Mouse (Mus musculus) MEL-GATA-1-ER (cell line): ENCODE results near the gene Atp8b2.

Source experiments
- DNase-seq: peaks from one replicate; pipeline ENCODE4 v3.0.0-alpha.2; 2012; ENCODE audit warnings: low read depth; ENCODE audit errors: extremely low read depth

The Atp8b2 gene

DNA sequence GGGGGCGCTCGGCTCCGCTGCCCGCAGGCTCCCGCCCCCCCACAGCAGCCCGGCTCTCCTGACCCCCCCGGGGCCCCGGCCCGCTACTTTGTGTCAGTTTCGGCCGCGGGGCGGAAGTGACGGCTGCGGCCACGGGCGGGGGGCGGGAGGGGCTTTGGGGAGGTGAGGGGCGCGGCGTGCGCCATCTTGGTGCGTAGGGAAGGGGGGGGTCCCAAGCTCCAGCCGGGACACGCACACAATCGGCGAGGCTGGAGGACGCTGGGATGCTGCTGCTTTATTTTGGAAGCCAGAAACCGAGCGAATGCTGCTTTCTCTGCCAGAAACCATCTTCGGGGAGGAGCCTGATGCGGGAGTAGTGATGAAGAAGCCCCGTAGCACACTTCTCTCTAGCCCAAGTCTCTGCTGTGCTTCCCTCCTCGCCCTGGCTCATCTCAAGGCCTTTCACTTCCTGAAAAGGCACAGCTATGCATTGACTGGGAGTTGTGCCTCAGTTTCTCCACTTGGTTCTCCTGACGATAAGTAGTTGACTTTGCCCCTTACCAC lies at the start of gene Atp8b2:
Gene Atp8b2, minus strand, starts transcription at position 288 of the 543 bp plus-strand sequence.
- DNase-seq, result peak; percentile 67

DNA sequence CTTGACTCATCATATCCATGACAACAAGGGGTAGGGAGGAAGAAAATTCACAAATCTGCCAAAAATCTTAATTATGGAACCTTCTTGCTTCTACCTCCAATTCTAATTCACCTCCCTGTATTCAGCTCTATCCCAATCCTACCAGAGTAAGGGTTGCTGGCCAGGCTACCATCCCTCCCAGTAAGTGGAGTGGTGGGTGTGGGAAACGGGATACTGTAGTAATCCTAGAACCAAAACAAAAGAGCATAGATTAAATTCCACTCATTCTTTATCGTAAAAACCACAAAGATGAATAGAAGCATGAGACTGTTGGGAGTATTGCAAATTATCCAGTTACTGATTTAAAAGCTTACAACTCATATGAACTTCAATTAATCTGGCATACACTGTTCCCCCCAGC lies 47.0 kb upstream of the Atp8b2 start:
- DNase-seq, result no peak

DNA sequence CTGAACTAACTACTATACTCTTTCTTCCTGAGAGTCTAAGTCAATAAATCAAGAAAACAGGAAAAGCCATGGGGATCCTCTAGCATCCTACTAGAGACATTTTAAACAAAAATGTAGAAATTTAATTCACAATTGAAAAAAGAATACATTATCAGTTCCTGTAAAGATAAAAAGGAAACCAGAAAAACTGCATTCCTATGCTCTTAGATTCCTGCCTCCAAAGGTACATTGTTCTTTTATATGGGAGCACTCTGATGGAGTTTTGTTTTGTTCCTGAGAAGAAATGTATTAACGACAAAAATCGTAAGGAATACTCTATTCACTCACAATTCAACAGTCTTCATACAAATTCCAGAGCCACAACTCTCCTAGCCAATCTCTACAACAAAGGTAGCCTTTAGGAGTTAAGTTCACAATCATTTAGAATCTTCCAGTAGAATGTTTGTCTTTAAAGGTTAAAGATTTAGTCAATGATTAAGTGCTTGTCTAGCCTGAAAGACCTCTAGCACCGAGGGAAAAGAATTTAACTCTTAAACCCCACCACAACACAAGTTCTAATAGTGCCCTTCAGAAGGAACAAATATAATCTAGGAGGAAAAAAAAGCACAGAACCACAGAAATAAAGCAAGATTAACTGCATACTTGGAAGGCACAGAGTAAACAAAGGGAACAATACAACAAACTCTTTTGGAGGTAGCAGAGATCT lies 40.9 kb upstream of the Atp8b2 start:
- DNase-seq, result no peak

DNA sequence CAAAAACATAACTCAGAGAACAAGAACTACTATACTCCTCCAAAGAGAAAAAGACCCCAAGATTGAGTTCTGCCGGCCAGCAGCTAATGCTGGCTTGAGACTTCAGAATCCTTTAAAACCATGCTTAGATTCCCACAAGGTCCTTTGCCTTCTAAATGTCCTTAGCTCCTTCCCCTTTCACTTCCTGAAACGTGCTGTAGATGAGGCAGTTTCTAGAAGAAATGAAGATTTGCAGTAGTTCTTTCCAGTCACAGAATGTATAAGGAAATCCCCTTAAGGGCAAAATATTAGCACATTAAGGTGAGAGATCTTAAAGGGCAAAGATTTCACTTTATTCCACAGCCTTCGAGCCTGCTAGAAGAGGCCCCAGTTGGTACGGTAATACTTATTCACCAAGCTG lies 36.5 kb upstream of the Atp8b2 start:
- DNase-seq, result no peak

DNA sequence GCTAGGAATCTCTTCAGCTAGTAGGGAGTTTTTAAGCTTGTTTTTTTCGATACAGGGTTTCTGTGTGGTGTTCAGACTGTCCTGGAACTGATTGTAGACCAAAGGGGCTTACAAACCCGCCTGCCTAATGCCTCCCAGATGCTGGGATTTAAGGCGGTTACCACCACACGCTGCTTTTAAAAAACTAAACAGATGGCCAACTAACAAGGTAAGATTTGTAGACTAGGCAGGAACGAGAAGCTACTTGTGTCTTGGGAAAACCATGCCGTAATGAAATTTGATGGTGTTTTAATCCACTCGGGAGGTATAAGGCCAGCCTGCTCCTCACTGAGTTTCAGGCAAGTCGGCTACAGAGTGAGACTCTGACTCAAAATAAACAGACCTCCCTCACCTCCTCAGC lies 35.8 kb upstream of the Atp8b2 start:
- no peak for DNase-seq

DNA sequence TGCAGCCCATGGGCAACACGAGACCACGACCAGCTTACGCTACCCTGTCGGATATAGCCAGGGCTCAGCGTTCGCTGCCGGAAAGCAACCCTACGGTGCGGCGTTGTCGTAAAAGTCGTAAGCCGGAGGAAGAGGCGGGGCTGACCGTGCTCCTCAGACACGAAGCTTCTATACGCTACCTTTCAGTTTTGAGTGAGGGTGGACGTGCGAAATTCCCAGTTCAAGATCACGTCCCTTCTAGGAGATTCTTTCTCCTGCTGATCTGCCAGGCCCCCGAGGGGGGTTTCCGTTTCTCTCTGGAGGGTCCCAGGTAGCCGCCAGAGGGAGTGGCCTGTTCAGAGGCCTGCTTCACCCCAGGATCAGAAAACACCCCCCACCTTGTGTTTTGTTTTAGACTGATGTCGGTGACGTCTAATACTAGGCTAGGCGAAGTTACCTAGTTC lies 35.3 kb upstream of the Atp8b2 start, which contains the start of gene Hax1:
Gene Hax1, minus strand, starts transcription at position 169 of the 443 bp plus-strand sequence.
- DNase-seq, result peak; percentile 95

DNA sequence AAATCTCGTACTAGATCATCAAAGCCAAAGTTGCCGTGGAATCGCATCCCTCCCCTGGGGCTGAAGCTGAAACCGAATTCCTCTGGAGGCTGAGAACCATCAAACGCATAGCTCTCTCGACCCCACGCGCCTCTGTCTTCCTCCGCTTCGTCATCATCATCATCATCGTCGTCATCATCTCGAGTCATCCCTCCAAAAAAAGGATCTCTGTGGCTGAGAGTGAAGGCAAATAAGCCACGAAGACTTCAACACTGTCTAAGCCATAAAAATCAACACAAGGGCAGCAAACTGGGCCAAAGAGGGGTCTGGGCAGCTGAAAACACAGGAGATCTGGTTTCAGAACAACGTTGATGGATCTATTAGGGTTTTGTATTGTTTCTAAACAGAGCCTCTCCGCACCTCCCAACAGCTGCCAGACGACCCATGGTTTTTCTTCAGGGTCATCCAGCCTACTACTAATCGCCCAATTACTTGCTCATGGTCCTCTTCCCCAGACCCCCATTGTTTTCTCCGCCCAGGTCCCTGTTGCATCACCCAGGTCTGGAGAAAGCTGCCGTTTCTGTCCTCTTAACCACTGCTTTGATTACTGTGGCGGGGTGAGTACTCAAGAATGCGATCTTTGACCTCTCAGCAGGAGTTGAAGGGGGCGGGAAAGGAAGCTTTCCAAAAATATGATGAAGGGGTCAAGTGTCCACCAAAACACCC lies 34.6 kb upstream of the Atp8b2 start:
- no peak for DNase-seq

DNA sequence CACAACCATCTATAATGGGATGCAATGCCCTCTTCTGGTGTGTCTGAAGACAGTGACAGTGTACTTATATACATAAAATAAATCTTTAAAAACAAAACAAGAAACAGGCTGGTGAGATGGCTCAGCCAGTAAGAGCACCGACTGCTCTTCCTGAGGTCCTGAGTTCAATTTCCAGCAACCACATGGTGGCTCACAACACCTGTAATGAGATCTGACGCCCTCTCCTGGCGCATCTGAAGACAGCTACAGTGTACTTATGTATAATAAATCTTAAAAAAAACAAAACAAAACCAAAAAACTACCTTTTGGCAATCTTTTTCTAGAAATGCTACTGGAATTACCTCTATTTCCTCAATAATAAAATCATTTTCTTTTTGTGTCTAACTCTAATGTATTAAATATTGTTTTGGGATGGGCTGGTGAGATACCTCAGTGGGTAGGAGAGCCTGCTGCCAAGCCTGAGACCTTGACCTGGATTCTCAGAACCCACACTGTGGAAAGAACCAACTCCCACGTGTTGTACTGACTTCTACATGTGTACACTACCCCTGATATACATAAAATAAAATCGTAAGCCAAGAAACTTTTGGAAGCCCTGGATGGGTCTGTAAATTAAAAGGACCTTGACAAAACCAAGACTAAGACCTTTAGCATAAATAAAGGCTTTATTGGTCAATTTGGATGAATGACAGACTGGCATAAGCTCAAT lies 31.7 kb upstream of the Atp8b2 start:
- DNase-seq, result no peak

DNA sequence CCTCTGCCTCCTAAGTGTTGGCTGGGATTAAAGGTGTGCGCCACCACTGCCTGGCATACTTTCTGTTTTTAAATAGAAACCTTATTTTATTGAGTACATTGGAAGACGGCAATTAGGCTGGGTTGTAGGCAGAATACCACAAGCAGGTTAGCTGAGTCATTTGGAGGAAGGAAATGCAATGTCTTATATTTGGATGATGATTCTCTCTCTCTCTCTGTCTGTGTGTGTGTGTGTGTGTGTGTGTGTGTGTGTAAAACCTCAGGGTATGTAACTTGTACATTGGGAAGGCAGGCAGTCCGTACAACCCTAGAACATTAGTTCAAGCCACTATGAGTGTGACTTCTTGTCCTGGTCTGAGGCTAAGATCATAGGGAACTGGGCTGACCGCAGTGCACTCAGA lies 24.5 kb upstream of the Atp8b2 start:
- no peak for DNase-seq

DNA sequence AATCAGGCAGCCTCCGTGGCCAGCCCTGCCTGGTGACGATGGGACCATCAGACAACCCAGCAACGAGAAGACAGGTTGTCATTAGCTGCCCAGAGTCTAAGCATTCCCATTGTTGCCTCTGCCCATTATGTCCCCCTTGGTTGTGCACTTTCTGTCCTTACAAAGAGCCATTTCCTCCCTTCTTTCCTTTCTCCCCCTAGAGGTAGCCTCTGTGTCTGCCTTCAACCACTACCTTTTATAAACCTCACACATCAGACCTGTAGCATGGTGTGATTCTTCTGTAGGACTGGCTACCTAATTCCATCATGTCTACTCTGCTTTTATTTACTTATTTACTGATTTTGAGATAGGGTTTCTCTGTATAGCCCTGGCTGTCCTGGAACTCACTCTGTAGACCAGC lies 23.9 kb upstream of the Atp8b2 start:
- no peak for DNase-seq

DNA sequence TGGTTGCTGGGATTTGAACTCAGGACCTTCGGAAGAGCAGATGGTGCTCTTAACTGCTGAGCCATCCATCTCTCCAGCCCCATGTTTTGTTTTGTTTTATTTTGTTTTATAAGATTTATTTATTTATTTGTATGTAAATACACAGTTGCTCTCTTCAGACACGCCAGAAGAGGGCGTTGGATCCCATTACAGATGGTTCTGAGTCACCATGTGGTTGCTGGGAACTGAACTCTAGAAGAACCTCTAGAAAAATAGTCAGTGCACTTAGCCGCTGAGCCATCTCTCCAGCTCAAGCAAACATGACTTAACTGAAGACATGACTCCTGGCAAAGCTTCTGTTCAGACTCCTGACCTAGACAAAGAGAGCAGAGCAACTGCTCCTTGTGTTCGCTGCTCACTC lies 19.1 kb upstream of the Atp8b2 start:
- DNase-seq, result no peak

DNA sequence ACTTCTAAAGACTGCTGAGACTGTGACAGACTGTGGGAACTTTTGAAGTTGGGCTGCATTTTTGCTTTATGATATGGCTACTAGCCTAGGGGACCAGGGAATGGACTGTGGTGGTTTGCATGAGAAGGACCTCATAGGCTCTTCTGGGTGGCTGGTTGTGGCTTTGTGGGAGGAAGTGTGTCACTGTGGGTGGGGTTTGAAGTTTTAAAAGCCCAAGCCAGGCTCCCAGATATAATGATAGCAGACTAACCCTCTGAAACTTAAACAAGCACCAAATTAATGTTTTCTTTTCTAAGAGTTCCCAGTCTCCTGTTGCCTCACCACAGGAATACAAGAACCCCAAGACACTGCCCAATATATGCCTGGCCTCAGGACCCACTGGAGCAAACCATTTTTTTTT lies 13.6 kb upstream of the Atp8b2 start:
- DNase-seq, result no peak

DNA sequence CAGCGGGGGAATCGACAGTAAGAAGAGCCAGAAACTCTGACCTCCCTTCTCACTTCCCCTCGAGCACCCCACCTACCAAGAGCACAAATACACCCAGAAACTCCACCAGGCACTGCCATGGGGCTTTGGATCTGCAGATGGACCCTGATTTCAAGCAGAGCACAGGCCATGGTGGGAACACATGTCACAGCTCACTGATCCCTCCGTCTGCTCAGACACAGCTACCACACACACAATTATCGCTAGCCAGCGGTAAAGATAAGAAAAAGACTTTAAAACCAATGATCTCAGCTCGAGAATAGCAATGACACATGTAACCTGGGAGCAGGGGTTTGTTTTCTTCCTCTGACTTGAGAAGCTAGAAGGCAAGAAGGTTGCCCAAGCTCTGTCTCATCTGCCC lies 5.2 kb upstream of the Atp8b2 start:
- DNase-seq, result no peak

DNA sequence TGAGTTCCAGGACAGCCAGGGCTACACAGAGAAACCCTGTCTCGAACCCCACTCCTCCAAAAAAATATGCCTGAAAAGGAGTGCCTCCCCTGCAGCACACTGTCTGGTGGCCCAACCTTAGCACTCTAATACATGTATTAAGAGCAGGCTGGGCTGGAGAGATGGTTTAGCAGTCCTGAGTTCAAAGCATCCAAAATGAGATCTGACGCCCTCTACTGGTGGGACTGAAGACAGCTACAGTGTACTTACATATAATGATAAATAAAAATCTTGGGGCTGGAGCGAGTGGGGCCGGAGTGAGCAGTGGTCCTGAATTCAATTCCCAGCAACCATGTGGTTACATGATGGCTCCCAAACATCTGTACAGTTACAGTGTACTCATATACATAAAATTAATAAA lies 3.6 kb upstream of the Atp8b2 start:
- DNase-seq, result peak; percentile 78

DNA sequence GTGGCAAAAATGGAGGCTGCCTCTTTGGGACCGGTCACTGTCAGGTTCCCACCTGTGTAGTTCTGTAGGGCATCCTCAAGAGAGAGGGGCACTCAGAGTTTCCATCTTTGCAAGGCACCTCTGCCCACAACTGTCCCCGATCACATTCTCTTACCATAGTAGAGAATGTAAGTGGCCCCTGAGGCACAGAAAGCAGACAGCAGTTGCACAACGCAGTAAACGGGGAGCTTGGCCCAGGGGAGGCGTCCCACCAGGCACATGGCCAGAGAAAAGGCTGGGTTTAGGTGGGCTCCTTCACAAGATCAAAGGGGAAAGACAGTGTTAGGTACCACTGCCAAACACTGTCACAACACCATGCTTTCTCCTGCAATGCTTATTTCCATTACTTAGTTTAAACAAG lies 2.7 kb upstream of the Atp8b2 start:
- no peak for DNase-seq

DNA sequence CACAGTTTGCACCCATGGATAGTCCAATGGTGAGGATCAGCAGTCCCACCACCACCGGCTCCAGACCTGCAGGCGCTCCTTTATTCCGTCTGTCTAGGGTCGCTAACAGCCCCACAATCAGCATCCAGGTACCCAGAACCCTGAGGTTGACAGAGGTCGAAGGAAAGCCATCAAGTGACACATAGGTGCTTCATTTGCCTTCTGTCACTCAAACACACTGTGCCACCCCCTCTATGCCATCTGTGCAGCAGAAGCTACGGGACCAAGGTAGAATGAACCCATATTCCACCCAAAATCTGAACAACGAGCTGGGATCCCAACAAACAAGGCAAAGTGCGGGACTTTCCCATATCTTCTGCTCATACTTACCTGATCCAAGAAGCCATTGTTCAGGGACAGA lies 2.2 kb upstream of the Atp8b2 start:
- DNase-seq, result no peak

DNA sequence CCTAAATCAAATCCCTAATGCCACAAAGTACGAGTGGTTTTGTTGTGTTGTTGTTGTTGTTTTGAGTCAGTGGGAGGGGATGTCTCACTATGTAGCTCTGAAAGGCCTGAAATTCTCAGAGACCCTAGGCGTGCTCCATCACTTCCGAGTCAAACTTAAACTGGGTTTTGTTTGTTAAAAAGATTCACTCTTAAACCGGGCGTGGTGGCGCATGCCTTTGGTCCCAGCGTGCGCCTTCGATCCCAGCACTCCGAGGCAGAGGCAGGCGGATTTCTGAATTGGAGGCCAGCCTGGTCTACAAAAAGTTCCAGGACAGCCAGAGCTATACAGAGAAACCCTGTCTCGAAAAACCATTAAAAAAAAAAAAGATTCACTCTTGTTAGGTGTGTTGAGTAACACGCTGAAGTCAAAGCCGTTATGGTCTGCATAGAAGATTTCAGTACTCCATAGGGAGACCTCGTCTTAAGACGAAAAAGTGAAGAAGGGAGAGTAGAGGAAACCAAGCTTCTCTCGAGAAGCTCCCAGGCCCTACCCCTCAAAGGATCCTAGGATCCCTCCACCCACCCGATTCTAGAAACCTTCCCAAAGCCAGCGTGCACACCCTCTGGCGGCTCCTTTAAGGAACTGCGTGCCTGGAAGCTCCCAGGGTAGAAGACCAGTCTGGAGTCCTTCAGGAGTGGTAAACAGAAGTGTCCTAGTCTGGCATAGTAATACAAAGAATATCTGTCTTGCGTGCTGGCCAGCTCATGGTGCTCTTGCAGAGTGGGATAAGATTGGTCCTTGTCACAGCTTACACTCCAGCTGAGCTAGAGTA lies 825 bp upstream of the Atp8b2 start:
- DNase-seq, result peak; percentile 75

DNA sequence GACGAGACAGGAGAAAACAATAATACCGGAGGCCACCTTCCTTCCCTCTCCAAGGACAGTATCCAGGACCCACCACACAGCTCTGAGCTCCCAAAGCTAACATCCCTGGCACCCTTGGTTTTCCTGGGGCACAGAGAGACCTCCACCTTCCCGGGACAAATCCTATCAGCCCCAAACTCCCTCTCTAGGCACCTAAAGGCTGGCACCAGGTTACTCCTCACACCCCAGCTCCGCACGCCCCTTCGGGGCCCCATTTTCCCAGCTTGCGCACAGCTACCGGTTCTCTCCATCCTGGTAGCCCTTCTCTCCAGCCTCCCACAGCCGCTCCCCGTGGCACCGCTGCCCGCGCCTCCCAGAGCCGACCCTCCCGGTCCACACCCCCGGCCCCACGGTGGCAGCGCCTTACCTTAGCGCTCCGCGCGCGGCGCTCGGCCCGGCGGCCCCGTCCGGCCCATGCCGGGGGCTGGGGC lies 522 bp downstream of the Atp8b2 start:
- DNase-seq, result no peak

DNA sequence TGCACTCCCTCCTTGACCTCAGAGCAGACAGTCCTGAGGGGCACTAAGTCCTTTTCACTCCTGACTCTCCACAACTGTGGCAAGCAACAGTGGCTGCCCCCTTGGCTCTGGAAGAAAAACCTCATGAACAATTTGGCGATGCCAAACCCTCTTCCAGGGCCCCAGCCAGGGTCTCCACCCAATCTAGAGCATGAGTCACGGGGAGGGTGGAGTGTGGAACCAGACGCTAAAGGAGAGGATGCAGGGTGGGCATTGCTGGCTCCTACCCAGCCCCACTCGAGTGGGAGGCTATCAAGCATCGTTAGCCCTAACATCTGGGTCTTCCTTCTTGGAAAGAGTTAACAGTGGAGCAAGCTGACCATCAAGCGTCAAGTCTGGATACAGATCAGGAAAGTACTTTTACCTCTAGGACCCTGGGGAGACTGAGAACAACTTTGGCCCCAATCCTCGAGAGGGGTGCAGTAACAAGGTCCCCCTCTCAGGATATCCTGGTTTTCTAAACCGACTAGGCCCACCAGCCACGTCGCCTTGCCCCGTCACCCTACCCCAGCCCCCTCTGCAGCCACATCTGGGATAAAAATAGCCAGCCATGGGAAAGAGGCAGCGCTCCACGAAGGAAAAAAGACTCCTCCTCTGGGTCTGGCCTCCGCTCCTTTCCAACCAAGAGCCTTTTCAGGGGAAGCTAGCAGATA lies 1.1 kb downstream of the Atp8b2 start:
- DNase-seq, result no peak

DNA sequence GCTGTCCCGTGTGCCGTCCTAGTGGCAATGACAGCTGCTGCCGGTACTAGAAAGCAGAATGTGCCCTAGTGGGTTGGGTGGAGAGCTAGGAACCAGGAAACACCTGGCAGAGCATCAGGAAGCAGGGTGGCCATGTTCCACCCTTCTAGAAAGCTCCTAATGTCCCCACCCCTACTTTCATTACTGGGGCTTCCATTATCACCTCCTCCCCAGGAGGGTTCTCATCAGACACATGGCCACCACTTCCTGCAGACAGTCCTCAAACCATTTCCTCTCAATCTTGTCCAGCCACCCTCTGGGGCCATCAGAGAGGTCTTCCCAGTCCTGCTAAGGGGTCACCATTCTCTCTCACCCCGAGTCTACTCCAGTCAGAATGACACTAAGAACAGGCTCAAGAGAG lies 1.9 kb downstream of the Atp8b2 start:
- DNase-seq, result peak; percentile 55

DNA sequence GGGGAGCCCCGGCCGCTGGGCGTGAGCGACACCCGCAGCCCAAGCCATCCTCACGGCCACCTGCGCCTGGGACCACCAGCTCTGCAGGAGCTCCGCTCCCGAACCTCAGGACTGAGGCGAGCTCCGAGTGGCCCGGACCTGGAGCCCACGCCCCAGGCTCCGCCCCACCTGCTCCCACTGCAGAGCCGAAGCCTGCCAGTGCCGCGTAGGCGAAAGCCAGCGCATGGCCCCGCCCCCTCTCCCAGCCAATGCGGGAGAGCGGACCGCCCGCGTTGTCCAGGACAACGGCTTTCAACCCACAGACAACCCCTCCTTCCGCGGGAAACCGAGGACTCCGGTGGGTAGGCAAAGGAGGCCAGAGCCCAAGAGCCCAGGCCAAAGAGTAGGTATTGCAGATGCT lies 2.8 kb downstream of the Atp8b2 start:
- peak; percentile 42 for DNase-seq
